Mouse (Mus musculus) lung, adult 2 months (tissue): Measurements from ENCODE around the gene Cela3b. TPM values are rescaled to one million over a fixed set of nuclear protein-coding genes. Genes with fewer than 3 reads are reported as not detected.
A peak's percentile ranks its signal among the peaks of the same experiment; 100 is the strongest.

Experiments used
- DNase-seq: peaks from one replicate; pipeline ENCODE4 v3.0.0; 2022
- H3K4me1 ChIP-seq: fragments of 200-500 bp; 2 replicates; pipeline ENCODE4 v1.6.1; 2011; ENCODE audit warnings: low read length; ENCODE audit not compliant: control insufficient read depth, insufficient read depth
- H3K4me3 ChIP-seq: fragments of 200-500 bp; replicated peaks from 2 replicates; pipeline ENCODE3; 2011; ENCODE audit warnings: low read depth, mild to moderate bottlenecking, control low read depth, low read length; ENCODE audit errors: extremely low read depth
- CTCF ChIP-seq: fragments of 200-500 bp; IDR thresholded peaks from 2 replicates; pipeline ENCODE4 v1.5.1; 2011; ENCODE audit warnings: mild to moderate bottlenecking, low read length, control low read depth; ENCODE audit not compliant: insufficient read depth
- POLR2A ChIP-seq: fragments of 200-500 bp; IDR thresholded peaks from 2 replicates; pipeline ENCODE4 v1.6.1; 2011; ENCODE audit warnings: low read depth, mild to moderate bottlenecking, control low read depth, low read length, borderline replicate concordance; ENCODE audit errors: extremely low read depth
- WGBS: fragments of 180-500 bp; shearing (Covaris S2); methylation state at CpG from one replicate; pipeline ENCODE4 v1.1.7; 2018; 5-methylcytosine and 5-hydroxymethylcytosine counted together
- polyA plus RNA-seq: library from polyadenylated mRNA; depleted of rRNA; stranded (reverse); fragments of >200 nt; gene quantifications from 2 replicates; pipeline ENCODE4 v1.2.3, GENCODE M21; 2012

The Cela3b gene
- polyA plus RNA-seq, 1 experiment = 0.57 TPM

- DNase-seq = no peak
- Histone ChIP-seq H3K4me1 (no peaks in the 10 kb centered on the region), H3K4me3 (no peak overlapping the region)
- TF ChIP-seq POLR2A (no peak), CTCF (no peak)
- WGBS = 56% methylated on average over 9 of the region's 9 CpGs
Observed at GRCm38 (mm10) chr4:137393378-137394135, 36.8 kb downstream of the Cela3b start.

GRCm38 (mm10) chr4:137392874-137393273, 37.5 kb downstream of the Cela3b start:
- no peak for TF ChIP-seq CTCF
- no peak for TF ChIP-seq POLR2A
- DNase-seq = no peak
- Histone ChIP-seq H3K4me1 (no peaks in the 10 kb centered on the region), H3K4me3 (no peak overlapping the region)
- WGBS = 88% methylated on average over 9 of the region's 9 CpGs

- no peak for DNase-seq
- 85% methylated on average over 3 of the region's 3 CpGs for WGBS
- TF ChIP-seq CTCF (peak; percentile 19; the same call in 1 of the 2 replicates), POLR2A (no peak)
- Histone ChIP-seq H3K4me1 (no peaks in the 10 kb centered on the region), H3K4me3 (no peak overlapping the region)
Observed at GRCm38 (mm10) chr4:137391287-137391686, 39.1 kb downstream of the Cela3b start.

GRCm38 (mm10) chr4:137390196-137390595, 40.1 kb downstream of the Cela3b start:
- DNase-seq = no peak
- Histone ChIP-seq H3K4me3 (no peak overlapping the region), H3K4me1 (no peaks in the 10 kb centered on the region)
- 89% methylated on average over 4 of the region's 4 CpGs for WGBS
- TF ChIP-seq CTCF (no peak), POLR2A (no peak)

GRCm38 (mm10) chr4:137388983-137389382, 41.4 kb downstream of the Cela3b start:
- TF ChIP-seq CTCF (no peak), POLR2A (no peak; the same call in 1 of the 2 replicates)
- WGBS = 15% methylated on average over 6 of the region's 6 CpGs

GRCm38 (mm10) chr4:137388059-137388794, 42.1 kb downstream of the Cela3b start:
- under 1% methylated on average over 46 of the region's 46 CpGs for WGBS
- peak; percentile 89 for DNase-seq
- TF ChIP-seq CTCF (no peak), POLR2A (peak; percentile 83; the same call in 1 of the 2 replicates)
- Histone ChIP-seq H3K4me1 (no peaks in the 10 kb centered on the region), H3K4me3 (peak overlapping the region; percentile 98)

More at GRCm38 (mm10) chr4:137388983-137389382, 41.4 kb downstream of the Cela3b start:
- Histone ChIP-seq H3K4me3 (peak overlapping the region; percentile 30), H3K4me1 (no peaks in the 10 kb centered on the region)
- DNase-seq = no peak

GRCm38 (mm10) chr4:137387482-137388058, 42.8 kb downstream of the Cela3b start:
- WGBS = under 1% methylated on average over 20 of the region's 20 CpGs

GRCm38 (mm10) chr4:137380702-137381605, 49.4 kb downstream of the Cela3b start:
- WGBS = 41% methylated on average over 16 of the region's 16 CpGs
- TF ChIP-seq POLR2A (no peak), CTCF (no peak)

More at GRCm38 (mm10) chr4:137387482-137388058, 42.8 kb downstream of the Cela3b start:
- H3K4me1 ChIP-seq = no peaks in the 10 kb centered on the region
- no peak for DNase-seq
- TF ChIP-seq POLR2A (no peak), CTCF (no peak)
- H3K4me3 ChIP-seq = peak overlapping the region; percentile 98

GRCm38 (mm10) chr4:137379713-137380255, 50.6 kb downstream of the Cela3b start:
- no peak for DNase-seq
- Histone ChIP-seq H3K4me1 (peaks cover 2% of the 10 kb centered on the region; the same call in 1 of the 2 replicates), H3K4me3 (no peak overlapping the region)
- 90% methylated on average over 10 of the region's 10 CpGs for WGBS
- TF ChIP-seq CTCF (no peak), POLR2A (no peak)

More at GRCm38 (mm10) chr4:137380702-137381605, 49.4 kb downstream of the Cela3b start:
- H3K4me3 ChIP-seq = no peak overlapping the region
- DNase-seq = no peak
- no peaks in the 10 kb centered on the region; the same call in 1 of the 2 replicates for H3K4me1 ChIP-seq
